11 mouse cellular contexts compared by ENCODE assay signal in the genomic region with DNA sequence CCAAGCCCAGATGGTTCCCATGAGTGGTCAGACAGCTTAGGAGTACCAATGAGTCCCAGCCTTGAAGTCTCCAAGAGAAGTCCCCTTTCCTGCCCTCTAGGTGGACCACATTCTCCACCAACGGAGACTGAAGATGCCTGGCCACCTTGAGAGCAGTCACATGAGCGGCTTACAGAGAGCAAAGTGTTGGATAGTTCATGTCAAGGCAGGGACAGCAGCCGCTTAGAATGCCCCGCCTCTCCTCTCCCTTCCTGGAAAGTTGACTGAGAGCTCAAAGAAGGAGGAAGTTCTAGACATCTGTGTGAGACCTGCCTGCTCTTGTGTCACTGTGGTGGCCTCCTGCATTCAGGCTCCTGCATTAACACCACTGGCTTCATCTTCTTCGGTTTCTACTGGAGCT. TPM values are rescaled to one million over a fixed set of nuclear protein-coding genes. Genes with fewer than 3 reads are reported as not detected.
A peak's percentile ranks its signal among the peaks of the same experiment; 100 is the strongest.
DNase-seq lines count a peak whose midpoint lies in the region; ATAC-seq lines count a peak whose summit lies in the region.
"Had no signal": no experiment of that assay in that cellular context is flagged by ENCODE, and none has a peak within 500 bp of the region (broad histone marks: within the 10 kb centered on the region; RNA-seq: fewer than 3 reads in every experiment).

TSS of gene Gpr55 (minus strand) at position 135 of the 400 bp plus-strand sequence.

- no peaks in the 10 kb centered on the region for H3K36me3 ChIP-seq in heart, embryonic 10.5 days
- no peaks in the 10 kb centered on the region for H3K36me3 ChIP-seq in heart, embryonic 12.5 days
- H3K36me3 ChIP-seq: heart, embryonic 13.5 days; neural tube, embryonic 13.5 days had no signal

- no peak within 1 kb of the TSS for H3K4me2 ChIP-seq in heart, embryonic 12.5 days
- H3K4me2 ChIP-seq: heart, embryonic 13.5 days; neural tube, embryonic 13.5 days had no signal

- H3K27me3 ChIP-seq in heart, embryonic 10.5 days (ENCODE audit: insufficient read depth, poor library complexity, severe bottlenecking), result no peaks in the 10 kb centered on the region
- no peaks in the 10 kb centered on the region for H3K27me3 ChIP-seq in heart, embryonic 12.5 days (replicated peaks)
- H3K27me3 ChIP-seq: heart, embryonic 13.5 days; neural tube, embryonic 13.5 days had no signal

- no peaks in the 10 kb centered on the region for H3K9me3 ChIP-seq in heart, embryonic 10.5 days
- no peaks in the 10 kb centered on the region for H3K9me3 ChIP-seq in heart, embryonic 12.5 days (replicated peaks)
- H3K9me3 ChIP-seq: heart, embryonic 13.5 days; neural tube, embryonic 13.5 days had no signal

- H3K4me1 ChIP-seq in heart, embryonic 10.5 days, result peaks cover 50% of the 10 kb centered on the region
- peaks cover 53% of the 10 kb centered on the region for H3K4me1 ChIP-seq in heart, embryonic 12.5 days (replicated peaks)
- H3K4me1 ChIP-seq: neural tube, embryonic 13.5 days had no signal

- intact Hi-C loops in left cerebral cortex, postnatal 10 days (cut with DNase I), result no loop called here

- H3K9ac ChIP-seq in heart, embryonic 12.5 days, result no peak within 1 kb of the TSS
- H3K9ac ChIP-seq: heart, embryonic 13.5 days; neural tube, embryonic 13.5 days had no signal

- 59% methylated on average over 5 of the region's 5 CpGs for WGBS in heart, embryonic 10.5 days
- 51% methylated on average over 5 of the region's 5 CpGs for WGBS in heart, embryonic 12.5 days

- DNase-seq in heart, embryonic 10.5 days (ENCODE audit: low spot score), result no peak
- peak; percentile 4 for DNase-seq in lung, postnatal 14 days
- peak; percentile 30 to 41 for DNase-seq in thymus, adult 18-20 months
- no peak for DNase-seq in cerebellum, adult 18-20 months
- DNase-seq in right cerebral cortex, postnatal 36 days (ENCODE audit: low spot score in 2 of 2), result no peak
- no peak for DNase-seq in left cerebral cortex, postnatal 10 days (ENCODE audit: extremely low spot score in 1 of 2, low spot score in 2 of 2)
- DNase-seq: kidney, adult 2 months had no signal

- H3K27ac ChIP-seq in heart, embryonic 10.5 days, result peak within 1 kb of the TSS; percentile 84
- H3K27ac ChIP-seq in heart, embryonic 12.5 days (ENCODE audit: poor library complexity, severe bottlenecking), result no peak within 1 kb of the TSS
- H3K27ac ChIP-seq: heart, embryonic 13.5 days; neural tube, embryonic 13.5 days had no signal

- no peak for ATAC-seq in heart, embryonic 12.5 days (ENCODE audit: insufficient number of reproducible peaks, low FRiP score)
- ATAC-seq in common myeloid progenitor, adult 5-6 weeks (replicated peaks; ENCODE audit: low read depth, poor library complexity, severe bottlenecking), result peak; percentile 82

- H3K4me3 ChIP-seq in heart, embryonic 10.5 days, result no peak within 1 kb of the TSS
- no peak within 1 kb of the TSS for H3K4me3 ChIP-seq in heart, embryonic 12.5 days
- H3K4me3 ChIP-seq: heart, embryonic 13.5 days; neural tube, embryonic 13.5 days had no signal

RNA-seq across cellular contexts. Expression of gene Gpr55, which starts in this region (rescaled TPM):
- polyA plus RNA-seq in heart, embryonic 10.5 days (2016; fragmentation: Nextera tagmentation; extraction: Ambion mirVana), result 0.04 TPM in 1 of 2 replicates, not detected in the other
- polyA plus RNA-seq in heart, embryonic 12.5 days (2016; fragmentation: Nextera tagmentation; extraction: Ambion mirVana), result 0.08 and 0.09 TPM in 2 replicates
- total RNA-seq in common myeloid progenitor, adult 5-6 weeks (2017), result not detected in 2 replicates
- under 1 TPM in 1 of 2 experiments, not detected in 1; 0.08 TPM for total RNA-seq in left cerebral cortex, postnatal 10 days (2021)
- polyA plus RNA-seq: kidney, adult 2 months; neural tube, embryonic 13.5 days had no signal

Comparison
In these comparisons a context has a peak if more than half of its experiments do, and no peak if none do; other contexts are left out.
1. Peak in ATAC-seq in common myeloid progenitor, adult 5-6 weeks; RNA of the gene not detected or under 1 TPM.
2. DNase-seq: peak in lung, postnatal 14 days (single experiment) and thymus, adult 18-20 months (2 of 2); none in heart, embryonic 10.5 days (single experiment), cerebellum, adult 18-20 months (0 of 2), right cerebral cortex, postnatal 36 days (0 of 2) and left cerebral cortex, postnatal 10 days (0 of 2).